Mouse (Mus musculus) heart, embryonic 14.5 days (tissue): Measurements from ENCODE around the gene Trak1. TPM values are rescaled to one million over a fixed set of nuclear protein-coding genes. Genes with fewer than 3 reads are reported as not detected.

Source experiments
- ATAC-seq: fragments of 200-750 bp; cut with Nextera tagmentation; 2 replicates; pipeline ENCODE4 v1.8.0; 2017; ENCODE audit warnings: low read depth, moderate TSS enrichment; ENCODE audit not compliant: insufficient number of reproducible peaks, insufficient read depth, low FRiP score
- H3K27ac ChIP-seq, 2 experiments: fragments of 200-500 bp in 1 of 2; fragments of 300-500 bp in 1 of 2; sonication (generic) in 1 of 2; replicated peaks in 1 of 2; 2 replicates each; pipeline ENCODE4 v1.5.1; 2012 to 2014; ENCODE audit warnings: low read depth in 2 of 2, low read length in 2 of 2, control low read depth in 1 of 2, mild to moderate bottlenecking in 1 of 2, mixed read lengths in 1 of 2; ENCODE audit not compliant: control insufficient read depth in 1 of 2, insufficient read depth in 1 of 2
- H3K27me3 ChIP-seq: fragments of 300-500 bp; sonication (generic); 2 replicates; pipeline ENCODE4 v1.6.1; 2014; ENCODE audit warnings: mild to moderate bottlenecking, low read length, control low read depth; ENCODE audit not compliant: control insufficient read depth, insufficient read depth
- H3K36me3 ChIP-seq: fragments of 300-500 bp; sonication (generic); 2 replicates; pipeline ENCODE4 v1.6.1; 2014; ENCODE audit warnings: mild to moderate bottlenecking, control low read depth, low read length, mixed read lengths; ENCODE audit not compliant: control insufficient read depth, insufficient read depth
- H3K4me1 ChIP-seq, 2 experiments: fragments of 200-500 bp in 1 of 2; fragments of 300-500 bp in 1 of 2; sonication (generic) in 1 of 2; 2 replicates each; pipeline ENCODE4 v1.6.1; 2012 to 2014; ENCODE audit warnings: low read length in 2 of 2, control low read depth in 1 of 2, mixed read lengths in 1 of 2; ENCODE audit not compliant: control insufficient read depth in 2 of 2, insufficient read depth in 2 of 2
- H3K4me2 ChIP-seq: fragments of 300-500 bp; sonication (generic); 2 replicates; pipeline ENCODE4 v1.6.1; 2014; ENCODE audit warnings: mild to moderate bottlenecking, low read length
- H3K4me3 ChIP-seq, 2 experiments: fragments of 200-500 bp in 1 of 2; fragments of 300-500 bp in 1 of 2; sonication (generic) in 1 of 2; 2 replicates each; pipeline ENCODE4 v1.5.1; 2012 to 2014; ENCODE audit warnings: low read length in 2 of 2, mild to moderate bottlenecking in 2 of 2, control low read depth in 1 of 2, low read depth in 1 of 2, moderate library complexity in 1 of 2; ENCODE audit not compliant: control insufficient read depth in 1 of 2, insufficient read depth in 1 of 2
- H3K9ac ChIP-seq: fragments of 300-500 bp; sonication (generic); 2 replicates; pipeline ENCODE4 v1.6.1; 2014; ENCODE audit warnings: mild to moderate bottlenecking, low read length
- H3K9me3 ChIP-seq: fragments of 300-500 bp; sonication (generic); 2 replicates; pipeline ENCODE4 v1.6.1; 2016; ENCODE audit warnings: low read length, control low read depth; ENCODE audit not compliant: control insufficient read depth
- WGBS: fragments of 180-500 bp; shearing (Covaris S2); extraction: QIAGEN DNeasy Blood & Tissue Kit; methylation state at CpG from one replicate; pipeline ENCODE4 v1.1.7; 2014; 5-methylcytosine and 5-hydroxymethylcytosine counted together
- polyA plus RNA-seq: library from polyadenylated mRNA; unstranded; fragments of >200 nt; fragmentation: Nextera tagmentation; extraction: Ambion mirVana; gene quantifications from 2 replicates; pipeline ENCODE4 v1.2.1, GENCODE M21; 2014

Trak1 gene
- polyA plus RNA-seq, 1 experiment from 2014 or later: 41.3 TPM

- Histone ChIP-seq H3K4me2 (no peak overlapping the region), H3K27me3 (no peaks in the 10 kb centered on the region), H3K36me3 (peaks cover 32% of the 10 kb centered on the region), H3K4me1 (peaks cover 19 to 30% of the 10 kb centered on the region in 2 experiments), H3K27ac (0 out of 4 replicates have a peak overlapping the region, but pooled peaks of 1 of the 2 experiments have one; percentile 6), H3K9me3 (no peaks in the 10 kb centered on the region), H3K4me3 (no peak overlapping the region), H3K9ac (no peak overlapping the region)
- 75% methylated on average over 18 of the region's 18 CpGs for WGBS
- no peak for ATAC-seq
Measured at GRCm38 (mm10) chr9:121366135-121366863, 69.0 kb downstream of the Trak1 start.

- no peak for ATAC-seq
- H3K27me3 ChIP-seq: no peaks in the 10 kb centered on the region
- no peak overlapping the region for H3K4me2 ChIP-seq
- no peak overlapping the region for H3K9ac ChIP-seq
- no peak overlapping the region for H3K4me3 ChIP-seq
- H3K9me3 ChIP-seq: no peaks in the 10 kb centered on the region
- peak overlapping the region; percentile 14 to 28; a peak in 3 of 4 replicates for H3K27ac ChIP-seq
- WGBS: 72% methylated on average over 12 of the region's 12 CpGs
- H3K36me3 ChIP-seq: peaks cover 32% of the 10 kb centered on the region
- peaks cover 21 to 32% of the 10 kb centered on the region in 2 experiments for H3K4me1 ChIP-seq
Measured at GRCm38 (mm10) chr9:121366864-121367245, 69.6 kb downstream of the Trak1 start.

- H3K4me1 ChIP-seq: peaks cover 29 to 51% of the 10 kb centered on the region in 2 experiments
- ATAC-seq: no peak
Measured at GRCm38 (mm10) chr9:121369573-121369972, 72.3 kb downstream of the Trak1 start.

GRCm38 (mm10) chr9:121371346-121371891, 74.1 kb downstream of the Trak1 start:
- under 1% methylated on average over 18 of the region's 18 CpGs for WGBS
- Histone ChIP-seq H3K9me3 (no peaks in the 10 kb centered on the region), H3K4me3 (peak overlapping the region; percentile 39 to 48), H3K36me3 (peaks cover 6% of the 10 kb centered on the region; the same call in 1 of the 2 replicates), H3K27me3 (no peaks in the 10 kb centered on the region), H3K4me1 (peaks cover 29 to 51% of the 10 kb centered on the region in 2 experiments), H3K9ac (peak overlapping the region; percentile 73), H3K27ac (peak overlapping the region; percentile 89 to 96), H3K4me2 (peak overlapping the region; percentile 72)
- peak; percentile 91 for ATAC-seq

More at GRCm38 (mm10) chr9:121369573-121369972, 72.3 kb downstream of the Trak1 start:
- Histone ChIP-seq H3K4me2 (no peak overlapping the region), H3K27me3 (no peaks in the 10 kb centered on the region), H3K9ac (peak overlapping the region; percentile 17; the same call in 1 of the 2 replicates), H3K27ac (no peak overlapping the region), H3K36me3 (peaks cover 23% of the 10 kb centered on the region), H3K9me3 (no peaks in the 10 kb centered on the region), H3K4me3 (no peak overlapping the region)
- WGBS: 81% methylated on average over 6 of the region's 6 CpGs

GRCm38 (mm10) chr9:121371946-121372646, 74.8 kb downstream of the Trak1 start:
- Histone ChIP-seq H3K27ac (peak overlapping the region; percentile 89 to 91), H3K9ac (peak overlapping the region; percentile 64), H3K4me1 (peaks cover 27 to 47% of the 10 kb centered on the region in 2 experiments), H3K9me3 (no peaks in the 10 kb centered on the region), H3K27me3 (no peaks in the 10 kb centered on the region), H3K4me2 (peak overlapping the region; percentile 72), H3K36me3 (no peaks in the 10 kb centered on the region; the same call in 1 of the 2 replicates), H3K4me3 (peak overlapping the region; percentile 39 to 45)
- WGBS: 7% methylated on average over 12 of the region's 13 CpGs
- peak; percentile 62 for ATAC-seq

- no peaks in the 10 kb centered on the region for H3K27me3 ChIP-seq
- no peak for ATAC-seq
- H3K4me3 ChIP-seq: no peak overlapping the region
- no peaks in the 10 kb centered on the region for H3K9me3 ChIP-seq
- H3K4me2 ChIP-seq: no peak overlapping the region
- WGBS: 65% methylated on average over 13 of the region's 13 CpGs
- H3K27ac ChIP-seq: no peak overlapping the region
- no peaks in the 10 kb centered on the region; the same call in 1 of the 2 replicates for H3K36me3 ChIP-seq
- H3K4me1 ChIP-seq: peaks cover 24 to 41% of the 10 kb centered on the region in 2 experiments
- no peak overlapping the region for H3K9ac ChIP-seq
Measured at GRCm38 (mm10) chr9:121373107-121373506, 75.8 kb downstream of the Trak1 start.

- Histone ChIP-seq H3K27me3 (no peaks in the 10 kb centered on the region), H3K36me3 (no peaks in the 10 kb centered on the region; the same call in 1 of the 2 replicates), H3K9me3 (no peaks in the 10 kb centered on the region), H3K9ac (no peak overlapping the region), H3K4me1 (peaks cover 24 to 41% of the 10 kb centered on the region in 2 experiments), H3K27ac (0 out of 4 replicates have a peak overlapping the region, but pooled peaks of 1 of the 2 experiments have one; percentile 17), H3K4me3 (no peak overlapping the region), H3K4me2 (no peak overlapping the region)
- no peak for ATAC-seq
- 59% methylated on average over 4 of the region's 4 CpGs for WGBS
Measured at GRCm38 (mm10) chr9:121373512-121373911, 76.2 kb downstream of the Trak1 start.
